Mouse (Mus musculus) layer of hippocampus, adult 11-12 months (tissue): ENCODE results near the gene Tmem121.
"Not testable (repeated sequence)": the region's sequence is repeated elsewhere in the genome, so short reads cannot be mapped to it uniquely, and the experiment has no call there.

Source experiments
- DNase-seq: peaks from one replicate; pipeline ENCODE4 v3.0.0; 2022; ENCODE audit warnings: low spot score

Tmem121 gene

GRCm38 (mm10) chr12:113187584-113188295 lies 2.0 kb downstream of the Tmem121 start:
- DNase-seq = peak; percentile 92

- no peak for DNase-seq
Measured at GRCm38 (mm10) chr12:113188349-113189055, 2.8 kb downstream of the Tmem121 start.

- no peak for DNase-seq
Measured at GRCm38 (mm10) chr12:113193423-113193822, 7.7 kb downstream of the Tmem121 start.

- DNase-seq = not testable (repeated sequence)
Measured at GRCm38 (mm10) chr12:113199132-113199531, 13.4 kb downstream of the Tmem121 start.

- no peak for DNase-seq
Measured at GRCm38 (mm10) chr12:113201301-113201700, 15.6 kb downstream of the Tmem121 start.

- DNase-seq = no peak
Measured at GRCm38 (mm10) chr12:113202008-113202407, 16.3 kb downstream of the Tmem121 start.

- no peak for DNase-seq
Measured at GRCm38 (mm10) chr12:113203522-113203921, 17.8 kb downstream of the Tmem121 start.

- no peak for DNase-seq
Measured at GRCm38 (mm10) chr12:113205251-113205942, 19.7 kb downstream of the Tmem121 start.

GRCm38 (mm10) chr12:113207737-113208136 lies 22.0 kb downstream of the Tmem121 start:
- DNase-seq = no peak

- DNase-seq = no peak
Measured at GRCm38 (mm10) chr12:113210586-113211378, 25.1 kb downstream of the Tmem121 start.

- DNase-seq = no peak
Measured at GRCm38 (mm10) chr12:113211772-113212171, 26.0 kb downstream of the Tmem121 start.

- no peak for DNase-seq
Measured at GRCm38 (mm10) chr12:113212326-113212924, 26.7 kb downstream of the Tmem121 start.

- no peak for DNase-seq
Measured at GRCm38 (mm10) chr12:113213226-113213625, 27.5 kb downstream of the Tmem121 start.

GRCm38 (mm10) chr12:113214072-113214808 lies 28.5 kb downstream of the Tmem121 start:
- DNase-seq = no peak

- DNase-seq = no peak
Measured at GRCm38 (mm10) chr12:113214972-113215666, 29.4 kb downstream of the Tmem121 start.

GRCm38 (mm10) chr12:113215667-113216346 lies 30.1 kb downstream of the Tmem121 start:
- DNase-seq = peak; percentile 56

GRCm38 (mm10) chr12:113217306-113218242 lies 31.8 kb downstream of the Tmem121 start:
- DNase-seq = peak; percentile 71

- DNase-seq = no peak
Measured at GRCm38 (mm10) chr12:113219867-113220266, 34.1 kb downstream of the Tmem121 start.

- DNase-seq = peak; percentile 70
Measured at GRCm38 (mm10) chr12:113220447-113220846, 34.7 kb downstream of the Tmem121 start.
